Mouse (Mus musculus) kidney, adult 9 months (tissue): ENCODE measurements around the gene Zfp37.
A peak's percentile ranks its signal among the peaks of the same experiment; 100 is the strongest.
"Not testable (repeated sequence)": the region's sequence is repeated elsewhere in the genome, so short reads cannot be mapped to it uniquely, and the experiment has no call there.

Source experiments
- DNase-seq: peaks from one replicate; pipeline ENCODE4 v3.0.0; 2022

Gene Zfp37

DNA sequence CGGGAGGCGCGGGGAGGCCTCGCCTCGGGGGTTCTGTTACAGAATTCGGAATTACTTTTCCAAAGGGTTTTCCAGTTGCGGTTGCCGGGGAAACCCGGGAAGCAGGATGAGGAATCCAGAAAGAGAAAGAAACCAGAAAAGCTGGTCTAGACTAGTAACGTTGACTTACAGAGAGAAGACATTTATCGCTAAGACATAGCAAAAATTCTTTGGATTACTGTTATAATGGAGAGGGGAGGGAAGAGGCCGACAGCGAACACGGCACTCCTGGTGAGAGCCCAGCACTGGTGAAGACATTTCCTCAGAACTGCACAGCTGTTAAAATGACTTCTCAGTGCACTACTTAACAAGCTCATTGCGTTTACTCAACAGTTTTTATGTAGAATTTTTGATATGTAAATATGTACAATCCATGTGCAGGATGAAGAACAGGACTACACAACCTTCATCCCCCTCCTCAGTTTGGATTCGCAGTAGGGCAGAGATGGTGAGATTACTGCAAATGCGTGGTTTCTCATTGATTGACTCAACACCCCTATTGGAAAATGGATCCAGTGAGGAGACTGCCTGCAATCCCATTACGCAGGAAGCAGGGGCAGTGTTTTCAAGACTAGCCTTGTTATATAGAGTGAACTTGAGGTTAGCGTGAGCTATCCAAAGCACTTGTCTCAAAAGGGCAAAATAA is 22.0 kb downstream of the Zfp37 start:
- no peak for DNase-seq

- peak; percentile 82 for DNase-seq
Observed at GRCm38 (mm10) chr4:62207851-62208695, 22.8 kb downstream of the Zfp37 start.

DNA sequence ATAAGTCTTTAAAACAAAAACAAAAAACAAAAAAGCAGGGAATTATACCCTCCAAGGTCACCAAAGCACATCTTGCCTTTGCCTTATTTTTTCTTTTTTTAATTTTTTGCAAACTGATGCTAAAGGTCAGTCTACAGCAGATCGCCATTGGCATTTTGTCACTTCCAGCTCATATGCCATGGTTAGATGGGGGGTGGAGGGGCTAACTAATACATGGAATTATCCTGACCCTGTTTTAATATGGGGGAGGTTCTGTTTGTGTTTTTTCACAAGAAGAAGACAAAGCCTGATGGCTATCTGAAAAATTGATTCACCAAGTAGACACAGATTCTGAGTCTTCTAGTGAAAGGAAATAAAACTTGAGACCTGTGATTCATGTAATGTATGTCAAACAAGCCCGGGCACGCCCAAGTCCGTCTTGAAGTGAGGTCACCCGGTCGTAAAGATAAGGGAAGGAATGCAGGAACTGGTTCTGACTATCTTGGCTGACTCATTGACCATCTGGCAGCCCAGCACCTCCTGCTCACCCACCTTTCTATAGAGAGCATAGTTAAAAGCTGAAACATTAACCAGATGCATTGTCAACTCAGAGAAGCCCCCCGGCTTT is 30.8 kb downstream of the Zfp37 start:
- DNase-seq, result no peak

DNA sequence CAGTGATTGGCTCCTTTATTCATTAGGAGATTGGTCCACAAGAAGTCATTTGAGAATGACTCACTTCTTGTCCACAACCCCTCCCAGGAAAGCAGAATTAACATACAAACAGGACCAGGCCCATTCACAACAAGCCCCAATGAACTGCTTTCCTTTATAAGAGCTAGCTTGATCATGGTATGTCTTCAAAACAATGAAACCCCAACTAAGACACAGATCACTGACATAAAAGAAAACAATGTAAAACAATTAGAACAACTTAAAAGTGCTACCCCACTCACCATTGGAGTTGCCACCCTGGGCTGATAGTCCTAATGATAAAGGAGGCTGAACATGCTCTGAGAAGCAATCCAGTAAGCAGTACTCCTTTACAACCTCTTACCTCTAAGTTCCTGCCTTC is 42.1 kb downstream of the Zfp37 start:
- no peak for DNase-seq

DNA sequence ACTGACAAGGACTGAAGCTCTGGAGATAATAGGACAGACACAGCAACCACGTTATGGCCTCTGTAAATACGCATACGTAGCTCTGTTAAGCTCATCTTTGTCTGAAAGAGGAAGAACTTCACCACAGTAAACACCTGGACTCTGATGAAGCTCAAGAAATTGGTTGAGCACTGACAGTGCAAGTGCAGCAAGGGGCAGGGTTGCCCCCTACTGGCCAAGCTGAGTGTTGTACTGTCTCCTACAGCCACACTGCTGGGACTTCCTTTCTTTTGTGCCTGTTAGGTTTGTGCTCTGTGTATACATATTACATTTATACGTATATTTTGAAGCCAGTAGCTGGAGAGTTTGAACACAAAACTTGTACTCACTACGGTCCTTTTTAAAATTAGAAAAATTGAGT is 53.6 kb downstream of the Zfp37 start:
- DNase-seq, result peak; percentile 11

- no peak for DNase-seq
Observed at GRCm38 (mm10) chr4:62174471-62174870, 56.4 kb downstream of the Zfp37 start.

GRCm38 (mm10) chr4:62167636-62168035 is 63.2 kb downstream of the Zfp37 start:
- not testable (repeated sequence) for DNase-seq

DNA sequence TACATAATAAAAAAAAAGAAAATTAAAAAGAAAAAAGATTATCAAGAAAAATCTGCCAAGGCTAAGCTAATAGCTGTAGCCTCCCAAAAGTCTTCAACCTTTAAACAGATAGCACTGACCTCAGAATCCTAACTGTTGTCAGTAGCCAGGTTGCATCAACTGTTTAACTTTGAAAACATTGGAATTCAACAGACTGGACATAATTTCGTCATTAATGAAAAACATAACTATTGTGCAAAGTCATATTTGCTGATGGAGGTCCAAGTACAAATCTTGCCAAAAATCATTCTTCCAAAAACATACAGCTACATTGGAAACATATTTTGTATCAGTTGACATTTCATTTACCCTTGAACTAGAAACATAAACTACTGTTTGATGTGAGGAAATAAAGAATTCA is 72.4 kb downstream of the Zfp37 start:
- DNase-seq, result no peak

- no peak for DNase-seq
Observed at GRCm38 (mm10) chr4:62150811-62151210, 80.0 kb downstream of the Zfp37 start, which contains the start of gene Mup21. Mup21 (minus strand) TSS chr4:62150863.
